Mouse (Mus musculus) ES-E14 (cell line): Measurements from ENCODE around the gene A3galt2. TPM values are rescaled to one million over a fixed set of nuclear protein-coding genes. Genes with fewer than 3 reads are reported as not detected.

Experiments
- DNase-seq: peaks from one replicate; pipeline ENCODE4 v3.0.0-alpha.2; 2013; ENCODE audit warnings: low read depth, low spot score
- H3K27ac ChIP-seq: 2 replicates; pipeline ENCODE4 v1.5.1; 2012; ENCODE audit warnings: low read depth, mild to moderate bottlenecking, low read length, moderate library complexity, mixed read lengths; ENCODE audit not compliant: poor library complexity, insufficient read depth, severe bottlenecking
- H3K36me3 ChIP-seq: 2 replicates; pipeline ENCODE4 v1.6.1; 2012; ENCODE audit warnings: mild to moderate bottlenecking, low read length, moderate library complexity, mixed read lengths; ENCODE audit not compliant: control insufficient read depth, poor library complexity, insufficient read depth, severe bottlenecking
- H3K4me1 ChIP-seq, 2 experiments: fragments of 150-350 bp in 1 of 2; sonication (generic) in 1 of 2; 2 replicates each; pipeline ENCODE4 v1.6.1; 2012; ENCODE audit warnings: low read length in 2 of 2, mild to moderate bottlenecking in 1 of 2, mixed read lengths in 1 of 2; ENCODE audit not compliant: control insufficient read depth in 2 of 2, insufficient read depth in 2 of 2, poor library complexity in 1 of 2
- H3K4me3 ChIP-seq, 2 experiments: fragments of 150-350 bp in 1 of 2; sonication (generic) in 1 of 2; 2 replicates each; pipeline ENCODE4 v1.5.1; 2012; ENCODE audit warnings: low read length in 2 of 2, low read depth in 1 of 2, mild to moderate bottlenecking in 1 of 2, mixed read lengths in 1 of 2; ENCODE audit not compliant: insufficient read depth in 1 of 2, poor library complexity in 1 of 2, severe bottlenecking in 1 of 2
- H3K9ac ChIP-seq: 2 replicates; pipeline ENCODE4 v1.6.1; 2012; ENCODE audit warnings: low read depth, mild to moderate bottlenecking, low read length, mixed read lengths; ENCODE audit not compliant: poor library complexity, insufficient read depth, severe bottlenecking
- H3K9me3 ChIP-seq: fragments of 150-350 bp; sonication (generic); 2 replicates; pipeline ENCODE4 v1.6.1; 2012; ENCODE audit warnings: low read depth, mild to moderate bottlenecking, low read length; ENCODE audit not compliant: control insufficient read depth, insufficient read depth
- CHD2 ChIP-seq: IDR thresholded peaks from 2 replicates; pipeline ENCODE4 v1.6.1; 2014; ENCODE audit warnings: mild to moderate bottlenecking, low read depth, low read length, inconsistent platforms
- HCFC1 ChIP-seq: IDR thresholded peaks from 2 replicates; pipeline ENCODE4 v1.6.1; 2012; ENCODE audit warnings: low read length, inconsistent platforms, borderline replicate concordance; ENCODE audit not compliant: insufficient read depth
- MAFK ChIP-seq: IDR thresholded peaks from 2 replicates; pipeline ENCODE4 v1.6.1; 2014; ENCODE audit warnings: mild to moderate bottlenecking, low read depth, low read length, inconsistent platforms; ENCODE audit not compliant: insufficient read depth
- ZC3H11A ChIP-seq: IDR thresholded peaks from 2 replicates; pipeline ENCODE4 v1.6.1; 2012; ENCODE audit warnings: low read depth, mild to moderate bottlenecking, inconsistent platforms, low read length, borderline replicate concordance
- ZNF384 ChIP-seq: IDR thresholded peaks from 2 replicates; pipeline ENCODE4 v1.6.1; 2012; ENCODE audit warnings: low read depth, low read length, inconsistent platforms
- in situ Hi-C, 2 experiments: fragments of 600-800 bp; cut with MboI; formaldehyde crosslinking; loops; one replicate each; pipeline ENCODE4 v1.15.1; 2025; ENCODE audit warnings: low sequenced_read_pairs in 2 of 2, inconsistent platforms in 1 of 2; ENCODE audit not compliant: unreplicated experiment in 2 of 2
- total RNA-seq: library from RNA; depleted of rRNA; stranded (reverse); fragments of 300-350 nt; gene quantifications from 2 replicates; pipeline ENCODE4 v1.2.3, GENCODE M21; 2012

A3galt2 gene
- total RNA-seq, 1 experiment, result 0.09 TPM

DNA sequence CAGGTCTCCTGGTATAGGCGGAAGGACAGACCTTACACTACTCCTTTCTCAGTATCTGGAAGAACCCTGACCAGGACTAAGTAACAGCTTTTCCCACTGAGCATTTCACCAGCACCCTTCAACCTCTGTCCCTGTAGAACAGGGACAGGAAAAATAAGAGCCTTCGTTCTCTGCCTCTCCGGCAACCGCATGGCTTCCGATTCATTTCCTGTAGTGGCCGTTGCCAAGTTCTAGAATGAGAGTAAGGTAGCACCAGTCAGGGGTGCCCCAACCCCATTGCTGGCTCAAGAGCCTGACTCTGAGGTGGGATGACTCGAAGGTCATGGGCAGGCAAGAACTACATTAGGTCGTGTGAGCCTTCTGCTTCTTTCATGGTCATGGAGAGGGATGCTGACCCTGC lies 10.0 kb upstream of the A3galt2 start:
- in situ Hi-C loops, result no loop called here
- H3K4me3 ChIP-seq, result no peak overlapping the region
- no peak for TF ChIP-seq HCFC1
- TF ChIP-seq CHD2, result no peak
- no peak for TF ChIP-seq ZNF384

DNA sequence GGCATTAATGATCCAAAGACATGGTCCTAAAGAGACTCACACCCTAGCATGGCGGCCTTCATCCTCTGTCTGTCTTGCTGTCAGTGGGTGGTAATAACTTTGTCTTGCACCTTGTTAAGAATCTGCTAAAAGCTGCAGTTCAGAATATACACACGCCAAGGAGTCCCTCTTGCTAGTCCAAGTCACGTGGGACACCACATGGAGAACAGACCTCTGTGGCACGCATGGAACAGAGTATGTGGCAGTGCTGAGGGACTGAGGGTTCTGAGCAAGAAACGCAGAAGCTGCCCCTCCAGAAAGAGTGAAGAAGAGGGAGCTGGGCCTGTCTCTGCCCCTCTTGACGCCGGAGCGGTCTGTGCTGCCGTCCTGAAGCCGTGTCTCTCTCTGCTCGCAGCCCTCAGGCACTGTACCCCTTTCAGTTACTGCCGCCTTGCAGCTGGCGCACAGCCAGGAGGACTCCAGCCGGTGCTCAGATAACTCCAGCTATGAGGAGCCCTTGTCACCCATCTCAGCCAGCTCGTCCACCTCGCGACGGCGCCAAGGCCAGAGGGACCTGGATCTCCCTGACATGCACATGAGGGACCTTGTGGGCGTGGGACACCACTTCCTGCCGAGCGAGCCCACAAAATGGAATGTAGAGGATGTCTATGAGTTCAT lies 7.4 kb upstream of the A3galt2 start:
- TF ChIP-seq ZNF384 (no peak), ZC3H11A (no peak), CHD2 (no peak), HCFC1 (no peak)
- 0 out of 4 replicates have a peak, but pooled peaks cover 0 to 2% of the 10 kb centered on the region in 2 experiments for H3K4me1 ChIP-seq
- H3K4me3 ChIP-seq, result no peak overlapping the region
- no peaks in the 10 kb centered on the region for H3K9me3 ChIP-seq
- H3K36me3 ChIP-seq, result peaks cover 54% of the 10 kb centered on the region
- DNase-seq, result no peak
- no peak overlapping the region for H3K9ac ChIP-seq
- in situ Hi-C loops, result no loop called here
- H3K27ac ChIP-seq, result no peak overlapping the region

More for the DNA sequence above, 10.0 kb upstream of the A3galt2 start:
- Histone ChIP-seq H3K9me3 (no peaks in the 10 kb centered on the region), H3K9ac (no peak overlapping the region), H3K4me1 (peaks cover 0 to 2% of the 10 kb centered on the region in 2 experiments; a peak in 1 of 4 replicates), H3K27ac (no peak overlapping the region), H3K36me3 (peaks cover 40% of the 10 kb centered on the region)
- no peak for DNase-seq

DNA sequence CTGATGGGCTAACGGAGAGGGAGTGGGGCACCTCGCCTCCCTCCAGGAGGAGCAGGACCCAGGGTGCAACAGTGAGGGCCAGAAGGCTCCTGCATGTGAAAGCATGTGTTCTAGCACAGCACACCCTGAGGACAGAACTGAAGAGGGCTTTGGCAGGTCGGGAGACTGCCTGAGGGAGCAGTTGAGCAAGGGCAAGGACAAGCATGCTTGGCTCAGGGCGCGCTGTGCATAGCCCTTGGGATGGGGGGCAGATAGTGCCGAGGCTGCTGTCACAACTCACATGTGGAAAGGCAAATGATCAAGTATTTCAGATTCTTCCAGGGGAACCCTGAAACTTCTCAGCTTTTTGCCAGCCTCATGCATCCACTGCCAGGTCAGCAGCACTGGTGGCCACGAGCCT lies 6.9 kb upstream of the A3galt2 start:
- in situ Hi-C loops, result no loop called here
- 0 out of 4 replicates have a peak, but pooled peaks cover 0 to 2% of the 10 kb centered on the region in 2 experiments for H3K4me1 ChIP-seq
- no peak for DNase-seq
- TF ChIP-seq ZNF384 (no peak), ZC3H11A (no peak), MAFK (no peak), HCFC1 (no peak), CHD2 (no peak)
- H3K9me3 ChIP-seq, result no peaks in the 10 kb centered on the region
- H3K9ac ChIP-seq, result no peak overlapping the region
- H3K36me3 ChIP-seq, result peaks cover 54% of the 10 kb centered on the region
- no peak overlapping the region for H3K4me3 ChIP-seq
- no peak overlapping the region for H3K27ac ChIP-seq

DNA sequence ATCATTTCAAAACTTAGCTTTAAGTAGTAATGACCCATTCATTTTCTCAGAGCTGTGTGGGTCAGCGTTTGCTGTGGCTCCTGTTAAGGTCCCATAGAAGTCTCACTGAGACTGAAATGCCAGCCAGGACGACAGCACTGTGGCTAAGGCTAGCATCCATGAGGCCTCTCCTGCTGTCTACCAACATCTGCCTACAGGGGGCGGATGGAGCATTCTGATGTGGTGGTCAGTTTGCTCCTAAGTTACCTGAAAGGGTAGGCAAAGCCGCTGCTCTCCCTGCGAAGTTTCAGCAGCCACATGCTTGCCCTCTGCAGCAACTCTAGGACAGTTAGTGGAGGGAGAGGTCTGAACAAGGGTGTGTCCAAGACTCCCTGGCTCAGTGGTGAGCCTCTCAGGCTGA lies 4.2 kb upstream of the A3galt2 start:
- Histone ChIP-seq H3K4me3 (no peak overlapping the region), H3K9ac (no peak overlapping the region), H3K36me3 (peaks cover 36% of the 10 kb centered on the region), H3K27ac (no peak overlapping the region), H3K9me3 (no peaks in the 10 kb centered on the region), H3K4me1 (peaks cover 2% of the 10 kb centered on the region in 2 experiments; a peak in 1 of 4 replicates)
- no peak for TF ChIP-seq MAFK
- TF ChIP-seq HCFC1, result no peak
- no peak for TF ChIP-seq ZNF384
- TF ChIP-seq ZC3H11A, result no peak
- no peak for TF ChIP-seq CHD2
- in situ Hi-C loops, result no loop called here
- no peak for DNase-seq
